ENCODE assay signal across 7 mouse cellular contexts in genomic region chr5:32138446-32139195, GRCm38 (mm10). TPM values are rescaled to one million over a fixed set of nuclear protein-coding genes. Genes with fewer than 3 reads are reported as not detected.
A peak's percentile ranks its signal among the peaks of the same experiment; 100 is the strongest.
DNase-seq lines count a peak whose midpoint lies in the region; ATAC-seq and TF ChIP-seq lines count a peak whose summit lies in the region.

No protein-coding gene starts in this region.

- 36% methylated on average over 10 of the region's 10 CpGs for WGBS in bone marrow, adult 2 months
- 39% methylated on average over 10 of the region's 10 CpGs for WGBS in heart, embryonic 16.5 days
- 52% methylated on average over 10 of the region's 10 CpGs for WGBS in liver, embryonic 11.5 days
- 77% methylated on average over 10 of the region's 10 CpGs for WGBS in midbrain, embryonic 10.5 days

- TF ChIP-seq POLR2A in bone marrow, adult 2 months (IDR thresholded peaks at IDR 0.05; ENCODE audit: borderline replicate concordance, control insufficient read depth, low read depth, low read length): no peak

- peak overlapping the region; percentile 83 for H3K9ac ChIP-seq in heart, embryonic 16.5 days (ENCODE audit: low read length)
- no peak overlapping the region for H3K9ac ChIP-seq in liver, embryonic 11.5 days (ENCODE audit: low read depth, low read length)

- H3K27ac ChIP-seq in bone marrow, adult 2 months (ENCODE audit: control insufficient read depth, insufficient read depth, low read depth, low read length, poor library complexity): peak overlapping the region; percentile 99
- peak overlapping the region; percentile 100 for H3K27ac ChIP-seq in heart, embryonic 16.5 days (ENCODE audit: low read length)
- H3K27ac ChIP-seq in liver, embryonic 11.5 days (ENCODE audit: low read depth, low read length): peak overlapping the region; percentile 32; the same call in 1 of the 2 replicates
- H3K27ac ChIP-seq in midbrain, embryonic 10.5 days (replicated peaks): no peak overlapping the region

- H3K27me3 ChIP-seq in heart, embryonic 16.5 days (ENCODE audit: control insufficient read depth, insufficient read depth, low read length): no peaks in the 10 kb centered on the region
- H3K27me3 ChIP-seq in liver, embryonic 11.5 days (replicated peaks; ENCODE audit: control insufficient read depth, insufficient read depth, low read length): peaks cover 31% of the 10 kb centered on the region
- H3K27me3 ChIP-seq in midbrain, embryonic 10.5 days (ENCODE audit: low read depth, poor library complexity, severe bottlenecking): peaks cover 66% of the 10 kb centered on the region

- intact Hi-C loops in left cerebral cortex, postnatal 4 days (cut with DNase I): loop anchor here (2.0 to 10.0 kb wide), 4 partner anchors 212 to 574 kb away; partner anchors contain the start of genes Babam2, Mrpl33 and Rbks

- no peaks in the 10 kb centered on the region for H3K9me3 ChIP-seq in heart, embryonic 16.5 days (replicated peaks; ENCODE audit: control insufficient read depth, low read length)
- no peaks in the 10 kb centered on the region for H3K9me3 ChIP-seq in liver, embryonic 11.5 days (ENCODE audit: control insufficient read depth, low read length)
- no peaks in the 10 kb centered on the region for H3K9me3 ChIP-seq in midbrain, embryonic 10.5 days (replicated peaks)

- no peaks in the 10 kb centered on the region; the same call in 1 of the 2 replicates for H3K4me1 ChIP-seq in bone marrow, adult 2 months (ENCODE audit: control insufficient read depth, insufficient read depth, low read length)
- peaks cover 40% of the 10 kb centered on the region for H3K4me1 ChIP-seq in heart, embryonic 16.5 days (ENCODE audit: control insufficient read depth, insufficient read depth, low read length)
- H3K4me1 ChIP-seq in liver, embryonic 11.5 days (replicated peaks; ENCODE audit: control insufficient read depth, insufficient read depth, low read length): peaks cover 7% of the 10 kb centered on the region
- peaks cover 46% of the 10 kb centered on the region for H3K4me1 ChIP-seq in midbrain, embryonic 10.5 days

- TF ChIP-seq CTCF in bone marrow, adult 2 months (IDR thresholded peaks at IDR 0.05; ENCODE audit: control insufficient read depth, insufficient read depth, low read length): no peak

- peak overlapping the region; percentile 82 for H3K4me3 ChIP-seq in bone marrow, adult 2 months (replicated peaks; ENCODE audit: control insufficient read depth, low read depth, low read length)
- H3K4me3 ChIP-seq in heart, embryonic 16.5 days (ENCODE audit: low read length): peak overlapping the region; percentile 87
- H3K4me3 ChIP-seq in liver, embryonic 11.5 days (ENCODE audit: low read depth, low read length): peak overlapping the region; percentile 72
- no peak overlapping the region for H3K4me3 ChIP-seq in midbrain, embryonic 10.5 days

- peak; percentile 22 for DNase-seq in MEL-GATA-1-ER (ENCODE audit: extremely low read depth, low read depth)
- no peak for DNase-seq in liver, embryonic 11.5 days (ENCODE audit: low spot score)
- DNase-seq in skeletal muscle tissue, adult 2 months (ENCODE audit: low read depth, low spot score): peak; percentile 68
- no peak for DNase-seq in left cerebral cortex, postnatal 4 days
- no peak for DNase-seq in midbrain, embryonic 10.5 days (ENCODE audit: low spot score)

- no peak for ATAC-seq in heart, embryonic 16.5 days (replicated peaks; ENCODE audit: extremely low read depth, insufficient read depth, low FRiP score)
- ATAC-seq in liver, embryonic 11.5 days (replicated peaks; ENCODE audit: low FRiP score): no peak

- H3K36me3 ChIP-seq in heart, embryonic 16.5 days (ENCODE audit: control insufficient read depth, insufficient read depth): no peaks in the 10 kb centered on the region
- no peaks in the 10 kb centered on the region for H3K36me3 ChIP-seq in liver, embryonic 11.5 days (ENCODE audit: control insufficient read depth, insufficient read depth, low read length)
- H3K36me3 ChIP-seq in midbrain, embryonic 10.5 days: no peaks in the 10 kb centered on the region

- peak overlapping the region; percentile 88 for H3K4me2 ChIP-seq in heart, embryonic 16.5 days (ENCODE audit: low read depth, low read length)
- H3K4me2 ChIP-seq in liver, embryonic 11.5 days: peak overlapping the region; percentile 93

RNA-seq across cellular contexts. Expression of gene Fosl2, which starts 3.0 kb away (rescaled TPM):
- 8.9 and 19.6 TPM in 2 replicates for polyA plus RNA-seq in bone marrow, adult 2 months (2011; ENCODE audit: insufficient read depth, insufficient read length, low replicate concordance, missing spikeins)
- polyA plus RNA-seq in heart, embryonic 16.5 days (2015; fragmentation: Nextera tagmentation; extraction: Ambion mirVana): 2.4 and 2.5 TPM in 2 replicates
- 1.9 and 2.0 TPM in 2 replicates for polyA plus RNA-seq in liver, embryonic 11.5 days (2014; fragmentation: Nextera tagmentation; extraction: Ambion mirVana)
- total RNA-seq in left cerebral cortex, postnatal 4 days (2021): 10 to 100 TPM; 46.3 to 52.0 TPM
- polyA plus RNA-seq in midbrain, embryonic 10.5 days (2016; fragmentation: Nextera tagmentation; extraction: Ambion mirVana): 0.40 and 0.41 TPM in 2 replicates

Comparison
In these comparisons a context has a peak if more than half of its experiments do, and no peak if none do; other contexts are left out.
1. DNase-seq: peak in MEL-GATA-1-ER (single experiment) and skeletal muscle tissue, adult 2 months (single experiment); none in liver, embryonic 11.5 days (single experiment), left cerebral cortex, postnatal 4 days (single experiment) and midbrain, embryonic 10.5 days (single experiment).